Mouse (Mus musculus): ENCODE results near the gene Szt2.
A peak's percentile ranks its signal among the peaks of the same experiment; 100 is the strongest.

The Szt2 gene

GRCm38 (mm10) chr4:118375999-118376398 is 33.1 kb downstream of the Szt2 start:
- no peak for TF ChIP-seq GATA4 (IDR thresholded peaks at IDR 0.05; ENCODE audit: insufficient replicate concordance, low read length)

DNA sequence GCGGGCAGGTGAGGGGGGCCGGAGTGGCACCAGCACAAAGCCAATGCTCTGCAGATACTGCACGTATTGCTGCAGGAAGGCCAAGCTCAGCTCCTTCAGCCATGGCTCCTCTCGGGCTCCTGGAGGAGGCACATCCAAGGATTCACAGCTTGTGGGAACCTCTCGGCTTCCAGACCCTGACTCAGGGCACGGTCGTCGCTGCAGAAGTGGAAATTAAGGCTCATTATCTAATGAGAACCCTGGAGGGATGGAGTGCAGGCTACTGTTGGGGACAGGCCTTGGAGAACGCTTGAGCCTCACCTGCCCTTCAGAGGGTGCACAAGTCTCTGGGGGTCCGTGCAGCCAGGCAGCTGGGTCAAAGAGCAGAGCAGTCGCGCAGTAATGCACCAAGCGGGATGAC is 37.3 kb downstream of the Szt2 start:
- TF ChIP-seq GATA4 (IDR thresholded peaks at IDR 0.05; ENCODE audit: insufficient replicate concordance, low read length), result no peak

DNA sequence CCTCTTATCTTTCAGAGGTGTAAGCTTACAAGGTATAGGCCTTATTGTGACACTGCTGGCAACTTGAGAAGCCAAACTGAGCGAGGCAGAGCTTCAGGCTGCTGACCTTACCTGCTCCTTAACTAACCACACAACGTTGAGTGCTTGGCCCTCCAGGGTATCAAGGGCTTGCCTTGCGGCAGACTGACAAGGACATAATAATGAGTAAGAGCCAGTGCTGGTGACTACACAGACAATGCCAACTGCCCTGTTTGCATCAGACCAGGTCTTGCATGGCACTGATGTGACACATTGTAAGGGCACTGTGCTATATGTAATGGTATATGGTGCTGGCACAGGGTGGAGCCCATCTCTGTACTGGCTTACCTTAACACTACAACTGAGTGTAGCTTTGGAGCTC is 40.5 kb downstream of the Szt2 start:
- TF ChIP-seq GATA4 (IDR thresholded peaks at IDR 0.05; ENCODE audit: insufficient replicate concordance, low read length), result no peak

DNA sequence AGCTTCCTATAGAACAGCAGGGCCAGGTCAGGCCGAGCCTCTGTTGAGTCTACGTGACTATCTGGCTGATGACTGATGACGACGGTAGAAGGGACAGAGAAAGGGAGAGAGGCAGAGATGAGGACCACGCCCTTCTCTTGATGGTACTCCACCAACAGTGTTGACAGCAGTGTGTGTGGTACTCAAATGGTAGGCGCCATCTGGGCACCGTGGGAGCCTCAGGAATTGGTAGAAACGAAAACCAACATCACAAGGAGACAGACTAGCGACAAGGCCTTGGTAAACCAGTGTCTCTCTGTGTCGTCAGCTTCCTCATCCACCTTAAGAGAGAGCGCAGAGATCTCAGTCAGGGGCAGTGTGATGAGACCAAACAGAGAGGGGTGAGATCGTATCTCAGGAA is 41.5 kb downstream of the Szt2 start:
- no peak for TF ChIP-seq GATA4 (IDR thresholded peaks at IDR 0.05; ENCODE audit: insufficient replicate concordance, low read length)

DNA sequence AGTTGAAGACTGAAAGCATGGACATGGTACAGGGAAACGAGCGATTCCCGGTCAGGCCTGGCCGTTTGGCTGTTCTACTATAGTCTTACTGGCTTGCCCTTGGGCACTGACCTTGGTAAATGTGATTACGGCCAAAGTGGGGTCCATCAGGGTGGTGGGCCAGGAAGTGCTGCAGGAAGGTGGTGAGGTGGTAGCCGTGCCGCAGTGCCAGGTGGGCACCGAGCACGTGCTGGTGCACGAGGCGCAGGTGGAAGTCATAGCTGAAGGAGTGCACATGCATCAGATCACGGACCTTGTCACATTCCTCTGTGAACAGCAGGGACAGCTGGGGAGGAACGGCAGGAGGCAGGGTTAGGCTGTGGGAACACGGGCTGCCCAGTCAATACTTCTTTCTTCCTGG is 43.1 kb downstream of the Szt2 start:
- TF ChIP-seq GATA4 (IDR thresholded peaks at IDR 0.05; ENCODE audit: insufficient replicate concordance, low read length), result no peak

DNA sequence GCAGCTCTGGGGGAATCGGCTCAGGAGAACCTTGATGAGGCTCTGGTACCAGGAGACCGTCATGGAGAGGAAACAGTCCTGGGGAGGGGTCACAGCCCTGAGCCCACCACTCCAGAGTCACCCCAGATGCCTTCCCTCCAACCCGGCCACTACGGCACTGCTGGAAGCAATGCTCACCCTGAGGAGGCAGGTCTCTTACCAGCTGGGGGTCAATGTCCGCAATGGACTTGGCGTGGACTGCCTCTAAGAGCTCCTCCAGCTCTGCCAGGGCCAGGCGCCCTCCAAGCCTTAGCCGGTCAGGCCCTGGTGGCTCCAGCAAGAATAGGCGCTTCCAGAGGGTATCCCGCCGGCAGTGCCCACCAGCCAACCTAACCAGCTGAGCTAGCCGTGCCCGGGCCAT is 44.4 kb downstream of the Szt2 start:
- TF ChIP-seq GATA4 (IDR thresholded peaks at IDR 0.05; ENCODE audit: insufficient replicate concordance, low read length), result no peak

- TF ChIP-seq GATA4 (IDR thresholded peaks at IDR 0.05; ENCODE audit: insufficient replicate concordance, low read length), result no peak
Observed at GRCm38 (mm10) chr4:118363985-118364384, 45.1 kb downstream of the Szt2 start.

DNA sequence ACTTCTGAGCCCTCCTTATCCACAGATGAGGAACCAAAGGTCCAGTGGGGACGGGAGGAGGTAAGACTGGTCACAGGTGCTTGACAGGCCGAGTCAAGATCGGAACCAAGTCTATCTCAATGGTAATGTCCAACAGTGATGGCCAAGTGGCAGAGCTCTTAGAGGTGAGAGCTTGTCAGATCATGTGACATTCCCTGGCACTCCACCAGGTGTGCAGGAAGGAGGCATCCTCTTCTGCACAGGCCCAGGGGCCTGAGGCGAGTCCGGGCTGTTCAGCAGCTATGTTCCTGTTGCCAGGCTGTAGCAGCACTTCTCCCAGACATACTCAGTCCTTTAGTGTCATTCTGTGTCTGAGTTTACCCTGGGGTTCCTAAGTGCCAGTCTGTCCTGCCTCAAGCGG is 46.2 kb downstream of the Szt2 start:
- no peak for TF ChIP-seq GATA4 (IDR thresholded peaks at IDR 0.05; ENCODE audit: insufficient replicate concordance, low read length)

DNA sequence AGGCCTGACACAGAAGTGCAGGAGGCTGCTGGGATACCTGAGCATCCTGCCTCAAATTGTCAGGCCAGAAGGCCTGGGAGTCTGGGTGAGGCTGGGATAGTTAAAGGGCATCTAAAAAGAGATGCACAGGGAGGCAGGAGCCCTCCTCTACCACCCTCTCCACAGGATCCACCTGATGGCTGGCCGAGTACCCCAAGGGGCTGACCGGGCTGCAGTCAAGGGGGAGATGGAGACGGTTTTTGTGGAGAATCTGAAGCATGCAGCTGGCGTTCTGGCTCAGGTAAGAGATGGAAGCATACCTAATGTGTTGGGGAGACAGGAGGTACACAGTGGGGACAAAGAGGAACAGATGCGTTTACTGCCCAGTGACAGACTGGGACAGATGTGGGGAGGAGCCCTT is 47.6 kb downstream of the Szt2 start:
- TF ChIP-seq GATA4 (IDR thresholded peaks at IDR 0.05; ENCODE audit: insufficient replicate concordance, low read length), result no peak

DNA sequence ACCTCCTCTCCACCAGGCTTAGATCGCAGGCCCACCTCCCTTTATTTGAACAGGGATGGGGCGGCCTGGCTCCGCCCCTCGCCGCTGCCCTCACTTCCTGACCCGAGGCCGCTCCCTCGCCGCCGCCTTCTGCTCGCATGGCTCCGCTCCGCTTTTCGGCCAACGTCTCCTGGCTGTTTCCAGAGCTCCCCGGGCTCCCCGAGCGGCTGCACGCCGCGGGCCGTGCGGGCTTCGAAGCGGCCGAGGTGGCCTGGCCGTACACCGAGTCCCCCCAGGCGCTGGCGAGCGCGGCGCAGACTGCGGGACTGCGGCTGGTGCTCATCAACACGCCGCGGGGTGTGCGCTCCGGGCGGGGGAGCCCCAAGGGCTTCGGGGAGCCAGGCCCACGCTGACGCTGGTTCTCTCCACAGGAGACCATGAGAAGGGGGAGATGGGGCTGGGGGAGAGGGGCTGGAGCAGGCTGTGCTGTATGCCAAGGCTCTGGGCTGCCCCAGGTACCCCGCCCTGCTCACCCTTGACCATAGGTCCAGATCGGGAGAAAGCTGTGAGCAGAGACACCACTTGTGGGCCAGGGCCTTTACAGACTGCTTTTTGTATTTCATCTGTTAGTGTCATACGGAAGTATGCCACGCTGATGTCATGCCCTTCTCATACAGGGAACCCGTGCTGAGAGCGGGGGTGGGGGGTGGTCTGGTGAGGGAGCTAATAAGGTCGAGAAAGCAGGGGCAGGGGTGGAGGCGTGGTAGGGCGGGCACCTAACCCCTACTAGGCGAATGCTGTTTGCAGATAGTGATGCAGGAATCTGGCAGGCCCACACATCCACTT is 49.0 kb downstream of the Szt2 start:
- no peak for TF ChIP-seq GATA4 (IDR thresholded peaks at IDR 0.05; ENCODE audit: insufficient replicate concordance, low read length)

DNA sequence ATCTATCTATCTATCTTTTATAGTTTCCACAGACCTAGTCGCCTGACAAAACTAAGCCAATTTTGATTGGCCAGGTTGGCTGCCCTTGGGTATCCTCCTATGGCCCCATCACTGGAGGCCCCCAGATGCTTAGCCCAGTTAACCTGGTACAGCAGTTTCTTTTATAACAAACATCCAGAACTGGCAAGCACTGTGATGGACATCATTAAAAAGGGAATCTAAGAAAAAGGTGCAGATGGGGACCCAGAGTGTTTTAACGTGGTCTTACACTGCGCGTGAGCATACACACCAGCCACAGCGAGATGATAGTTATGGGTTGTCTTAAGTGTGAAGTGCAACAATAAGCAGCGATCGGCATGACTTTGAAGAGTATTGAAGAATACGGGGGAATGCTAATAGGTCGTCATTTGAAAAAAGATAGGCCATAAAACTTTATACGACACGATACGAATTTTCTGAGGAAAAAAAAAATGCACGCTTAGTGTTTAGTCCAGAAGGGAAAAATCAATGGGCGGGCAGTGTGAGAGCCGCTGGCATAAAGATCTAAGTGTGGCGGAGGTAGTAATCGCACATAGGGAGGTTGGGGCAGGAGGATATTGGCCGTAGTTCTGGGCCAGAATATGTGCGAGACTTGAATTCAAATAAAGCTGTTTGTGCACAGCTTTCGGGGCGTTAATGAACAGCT is 49.7 kb downstream of the Szt2 start:
- no peak for TF ChIP-seq GATA4 (IDR thresholded peaks at IDR 0.05; ENCODE audit: insufficient replicate concordance, low read length)

DNA sequence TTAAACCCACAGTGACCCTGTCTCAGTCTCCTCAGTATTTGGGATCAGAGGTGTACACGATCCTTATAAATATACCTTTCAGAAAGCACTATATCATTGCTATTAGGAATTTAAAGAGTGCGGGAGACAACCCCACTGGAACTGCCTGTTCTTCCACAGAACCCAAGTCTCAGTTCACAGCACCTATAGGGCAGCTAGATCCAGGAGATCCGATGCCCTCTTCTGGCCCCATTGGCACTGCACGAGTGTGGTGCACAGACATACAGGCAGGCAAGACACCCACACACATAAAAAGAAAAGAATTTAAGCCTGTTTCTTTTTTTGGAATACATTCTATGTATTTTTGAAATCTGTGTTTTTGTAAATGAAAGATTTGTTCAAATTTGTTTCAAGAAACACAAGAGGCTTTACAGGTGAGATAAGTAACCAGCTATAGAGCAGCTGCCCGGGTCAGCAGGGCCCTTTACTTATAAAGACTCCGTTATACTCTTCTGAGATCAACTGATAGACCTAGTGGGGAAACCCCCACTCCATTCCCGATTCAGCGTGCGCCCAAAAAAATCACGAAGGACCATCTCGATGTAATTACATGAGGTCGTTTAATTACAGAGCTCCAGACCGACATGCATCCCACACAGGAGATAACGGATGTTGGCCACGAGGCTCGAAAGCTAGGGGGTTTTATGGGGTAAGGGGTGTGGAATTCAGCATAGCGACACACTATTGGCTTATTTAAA is 50.7 kb downstream of the Szt2 start:
- TF ChIP-seq GATA4 (IDR thresholded peaks at IDR 0.05; ENCODE audit: insufficient replicate concordance, low read length), result no peak

DNA sequence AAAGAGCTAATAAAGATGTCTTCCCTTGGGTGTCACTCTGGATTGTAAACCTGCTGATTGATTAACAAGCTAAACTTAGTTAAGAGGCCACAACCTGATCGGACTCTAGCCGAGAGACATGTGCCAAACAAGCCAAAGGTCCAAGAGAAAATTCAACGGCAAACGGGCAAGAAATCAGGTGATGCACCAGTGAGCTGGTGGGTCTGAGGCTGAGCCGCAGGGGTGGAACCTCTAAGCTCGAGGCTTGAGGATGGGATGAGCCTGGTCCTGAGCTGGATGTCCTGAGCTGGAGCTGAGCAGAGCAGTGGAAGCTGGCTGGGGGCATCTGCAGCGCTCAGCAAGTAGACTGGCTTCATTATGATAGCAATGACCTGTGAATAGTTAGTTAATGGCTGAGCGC is 51.6 kb downstream of the Szt2 start:
- no peak for TF ChIP-seq GATA4 (IDR thresholded peaks at IDR 0.05; ENCODE audit: insufficient replicate concordance, low read length)

DNA sequence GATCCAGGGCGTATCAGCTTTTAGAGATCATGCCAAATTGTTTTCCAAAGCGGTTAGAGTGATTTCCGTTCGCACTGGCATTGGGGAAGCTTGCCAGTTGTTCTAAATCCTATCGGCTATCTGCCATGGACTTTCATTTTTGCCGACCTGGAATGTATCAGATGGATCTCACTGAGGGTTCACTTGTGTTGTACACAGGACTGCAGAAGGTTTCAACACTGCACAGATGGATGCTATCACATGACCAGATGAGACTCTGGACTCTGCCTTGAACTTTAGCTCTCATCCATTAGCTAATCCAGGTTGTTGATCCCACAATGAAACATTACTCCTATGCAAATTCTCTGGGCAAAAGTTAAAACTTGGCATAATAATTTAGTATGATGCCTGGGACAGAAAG is 52.3 kb downstream of the Szt2 start:
- 0 out of 2 replicates have a peak, but pooled peaks have one; percentile 13 for TF ChIP-seq GATA4 (IDR thresholded peaks at IDR 0.05; ENCODE audit: insufficient replicate concordance, low read length)

DNA sequence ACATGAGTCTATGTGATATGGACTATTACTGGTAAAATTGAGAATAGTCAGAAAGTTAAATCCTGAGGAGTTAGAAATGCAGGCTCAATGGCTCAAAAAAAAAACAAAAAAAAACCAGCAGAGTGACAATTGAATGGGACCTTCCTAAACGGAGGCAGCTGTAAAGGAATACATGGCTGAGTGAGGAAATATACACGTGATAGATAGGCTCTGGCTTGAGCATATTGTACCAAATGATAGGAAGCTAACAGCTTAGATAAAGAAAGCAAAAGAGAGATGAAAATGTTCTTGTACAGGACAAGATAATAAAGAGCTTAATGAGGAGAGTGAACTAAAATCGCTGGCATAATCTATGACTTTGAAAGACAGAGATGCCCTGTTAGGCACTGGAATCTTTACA is 54.8 kb downstream of the Szt2 start:
- no peak for TF ChIP-seq GATA4 (IDR thresholded peaks at IDR 0.05; ENCODE audit: insufficient replicate concordance, low read length)

- no peak for TF ChIP-seq GATA4 (IDR thresholded peaks at IDR 0.05; ENCODE audit: insufficient replicate concordance, low read length)
Observed at GRCm38 (mm10) chr4:118353689-118354088, 55.4 kb downstream of the Szt2 start.
